Comparison of ENCODE assay signal across 23 mouse cellular contexts in genomic region chr6:30013520-30013919, GRCm38 (mm10).
"Had no signal": no experiment of that assay in that cellular context is flagged by ENCODE, and none has a peak within 500 bp of the region (broad histone marks: within the 10 kb centered on the region; RNA-seq: fewer than 3 reads in every experiment).

No protein-coding gene starts in this region.

- H3K9me3 ChIP-seq: heart, embryonic 10.5 days; heart, embryonic 12.5 days; hindbrain, embryonic 10.5 days; hindbrain, embryonic 13.5 days; hindbrain, embryonic 15.5 days; limb, embryonic 13.5 days; limb, embryonic 15.5 days; liver, embryonic 12.5 days had no signal

- H3K4me2 ChIP-seq: heart, embryonic 12.5 days; hindbrain, embryonic 13.5 days; hindbrain, embryonic 15.5 days; limb, embryonic 13.5 days; limb, embryonic 15.5 days; liver, embryonic 12.5 days had no signal

- H3K4me3 ChIP-seq: gastrocnemius, adult 2 months; heart, embryonic 10.5 days; heart, embryonic 12.5 days; hindbrain, embryonic 10.5 days; hindbrain, embryonic 13.5 days; hindbrain, embryonic 15.5 days; limb, embryonic 13.5 days; limb, embryonic 15.5 days; liver, embryonic 12.5 days had no signal

- ATAC-seq: hindbrain, postnatal 0 days; intestine, embryonic 16.5 days; liver, embryonic 12.5 days had no signal

- H3K4me1 ChIP-seq: heart, embryonic 12.5 days; hindbrain, embryonic 10.5 days; hindbrain, embryonic 15.5 days; liver, embryonic 12.5 days had no signal

- H3K27me3 ChIP-seq: heart, embryonic 12.5 days; hindbrain, embryonic 13.5 days; hindbrain, embryonic 15.5 days; limb, embryonic 13.5 days; limb, embryonic 15.5 days; liver, embryonic 12.5 days had no signal

- H3K9ac ChIP-seq: heart, embryonic 12.5 days; hindbrain, embryonic 13.5 days; hindbrain, embryonic 15.5 days; limb, embryonic 13.5 days; limb, embryonic 15.5 days; liver, embryonic 12.5 days; liver, embryonic 14.5 days had no signal

- H3K27ac ChIP-seq: gastrocnemius, adult 2 months; heart, embryonic 10.5 days; hindbrain, embryonic 10.5 days; hindbrain, embryonic 13.5 days; hindbrain, embryonic 15.5 days; hindbrain, postnatal 0 days; limb, embryonic 13.5 days; limb, embryonic 15.5 days; liver, embryonic 12.5 days; liver, embryonic 14.5 days had no signal

- H3K36me3 ChIP-seq: heart, embryonic 10.5 days; heart, embryonic 12.5 days; hindbrain, embryonic 10.5 days; hindbrain, embryonic 13.5 days; hindbrain, embryonic 15.5 days; limb, embryonic 13.5 days; limb, embryonic 15.5 days; liver, embryonic 12.5 days had no signal

- DNase-seq: gastrocnemius, adult 2 months; gastrocnemius, postnatal 10 days; gastrocnemius, postnatal 25 days; heart, adult 18-20 months; heart, postnatal 10 days; heart, postnatal 4 days; kidney, adult 18-20 months; kidney, adult 8-10 months; kidney, postnatal 25 days; layer of hippocampus, adult 9-11 months; layer of hippocampus, postnatal 36 days; left cerebral cortex, postnatal 4 days had no signal
